ENCODE assay signal across 8 mouse cellular contexts in the genomic region with DNA sequence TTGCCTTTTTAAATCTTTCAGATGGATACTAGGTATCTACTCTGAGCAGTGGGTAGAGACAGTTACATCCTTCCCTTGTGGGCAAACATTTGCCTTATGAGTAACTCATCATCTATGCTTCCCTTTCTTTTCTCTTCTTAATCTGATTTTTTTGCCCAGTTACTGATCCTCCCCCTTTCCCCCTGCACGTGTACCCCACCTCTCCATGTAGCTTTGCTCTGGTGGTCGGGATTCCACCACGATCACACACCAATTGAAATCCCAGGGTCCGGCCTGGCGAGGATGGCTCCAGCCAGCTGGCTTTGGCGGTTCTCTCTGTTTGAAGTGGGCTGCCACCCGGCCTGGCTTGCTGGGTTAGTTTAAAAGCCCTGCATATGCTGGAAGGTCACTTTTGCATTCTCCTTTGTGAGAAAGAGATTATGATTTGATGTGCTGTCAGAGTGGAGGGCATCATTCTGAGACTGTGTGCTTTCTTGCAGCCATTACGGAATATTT. TPM values are rescaled to one million over a fixed set of nuclear protein-coding genes. Genes with fewer than 3 reads are reported as not detected.
DNase-seq lines count a peak whose midpoint lies in the region; ATAC-seq and TF ChIP-seq lines count a peak whose summit lies in the region.

No protein-coding gene starts in this region.

- H3K9ac ChIP-seq in heart, embryonic 13.5 days = peak overlapping the region; percentile 95
- peak overlapping the region; percentile 80 for H3K9ac ChIP-seq in MEL (ENCODE audit: control insufficient read depth, low read depth, low read length, poor library complexity, severe bottlenecking)
- H3K9ac ChIP-seq in limb, embryonic 13.5 days = peak overlapping the region; percentile 90
- peak overlapping the region; percentile 79 for H3K9ac ChIP-seq in neural tube, embryonic 12.5 days

- no peaks in the 10 kb centered on the region for H3K9me3 ChIP-seq in heart, embryonic 13.5 days
- H3K9me3 ChIP-seq in MEL (replicated peaks; ENCODE audit: insufficient read depth, low read length) = no peaks in the 10 kb centered on the region
- H3K9me3 ChIP-seq in forebrain, embryonic 10.5 days = no peaks in the 10 kb centered on the region
- H3K9me3 ChIP-seq in limb, embryonic 13.5 days = no peaks in the 10 kb centered on the region
- H3K9me3 ChIP-seq in neural tube, embryonic 12.5 days = no peaks in the 10 kb centered on the region

- TF ChIP-seq CTCF in MEL (IDR thresholded peaks at IDR 0.05 in 2 of 3, conservative IDR thresholded peaks at IDR 0.05 in 1 of 3; ENCODE audit: control insufficient read depth in 1 of 3, insufficient read depth in 1 of 3, low read depth in 2 of 3, low read length in 3 of 3, poor library complexity in 1 of 3, severe bottlenecking in 1 of 3) = no peak

- peaks cover 24% of the 10 kb centered on the region for H3K4me1 ChIP-seq in heart, embryonic 13.5 days
- H3K4me1 ChIP-seq in MEL (ENCODE audit: control insufficient read depth in 1 of 2, insufficient read depth in 2 of 2, low read length in 2 of 2) = peaks cover 8 to 18% of the 10 kb centered on the region in 2 experiments
- peaks cover 25% of the 10 kb centered on the region for H3K4me1 ChIP-seq in forebrain, embryonic 10.5 days
- H3K4me1 ChIP-seq in limb, embryonic 13.5 days = peaks cover 21% of the 10 kb centered on the region
- peaks cover 9% of the 10 kb centered on the region for H3K4me1 ChIP-seq in neural tube, embryonic 12.5 days

- 11% methylated on average over 8 of the region's 8 CpGs for WGBS in heart, embryonic 13.5 days
- 9% methylated on average over 8 of the region's 8 CpGs for WGBS in forebrain, embryonic 10.5 days
- WGBS in limb, embryonic 13.5 days = 12% methylated on average over 8 of the region's 8 CpGs
- WGBS in neural tube, embryonic 12.5 days = 11% methylated on average over 8 of the region's 8 CpGs

- peak overlapping the region; percentile 99 for H3K27ac ChIP-seq in heart, embryonic 13.5 days (replicated peaks)
- H3K27ac ChIP-seq in MEL (ENCODE audit: control insufficient read depth, low read depth, low read length) = no peak overlapping the region
- peak overlapping the region; percentile 96 for H3K27ac ChIP-seq in forebrain, embryonic 10.5 days
- peak overlapping the region; percentile 98; the same call in 1 of the 2 replicates for H3K27ac ChIP-seq in limb, embryonic 13.5 days
- peak overlapping the region; percentile 97; the same call in 1 of the 2 replicates for H3K27ac ChIP-seq in neural tube, embryonic 12.5 days

- no peak for ATAC-seq in heart, embryonic 13.5 days (ENCODE audit: extremely low read depth, insufficient number of reproducible peaks, low FRiP score, low TSS enrichment)
- no peak for ATAC-seq in limb, embryonic 13.5 days (ENCODE audit: low FRiP score, low read depth)
- ATAC-seq in neural tube, embryonic 12.5 days (ENCODE audit: low FRiP score, low read depth) = no peak
- ATAC-seq in monocyte, adult 5-6 weeks (replicated peaks; ENCODE audit: insufficient number of reproducible peaks, low FRiP score, low TSS enrichment, poor library complexity, severe bottlenecking) = no peak

- H3K4me2 ChIP-seq in heart, embryonic 13.5 days = peak overlapping the region; percentile 94
- peak overlapping the region; percentile 89 for H3K4me2 ChIP-seq in limb, embryonic 13.5 days (replicated peaks)
- peak overlapping the region; percentile 75 for H3K4me2 ChIP-seq in neural tube, embryonic 12.5 days (replicated peaks)

- peaks cover 6% of the 10 kb centered on the region for H3K79me2 ChIP-seq in MEL (ENCODE audit: control insufficient read depth, insufficient read depth, low read length, poor library complexity)

- no peaks in the 10 kb centered on the region for H3K27me3 ChIP-seq in heart, embryonic 13.5 days (replicated peaks)
- no peaks in the 10 kb centered on the region for H3K27me3 ChIP-seq in MEL (ENCODE audit: control insufficient read depth in 1 of 2, insufficient read depth in 2 of 2, low read length in 2 of 2)
- H3K27me3 ChIP-seq in forebrain, embryonic 10.5 days (ENCODE audit: poor library complexity, severe bottlenecking) = no peaks in the 10 kb centered on the region
- H3K27me3 ChIP-seq in limb, embryonic 13.5 days = no peaks in the 10 kb centered on the region
- H3K27me3 ChIP-seq in neural tube, embryonic 12.5 days (replicated peaks) = no peaks in the 10 kb centered on the region

- no peak for DNase-seq in heart, postnatal 14 days
- peak; percentile 35 for DNase-seq in MEL (ENCODE audit: low read depth, low spot score)
- DNase-seq in forebrain, embryonic 10.5 days (ENCODE audit: extremely low spot score, low spot score) = peak; percentile 22
- no peak for DNase-seq in thymus, postnatal 14 days

- no peak for TF ChIP-seq POLR2A in MEL (IDR thresholded peaks at IDR 0.05; ENCODE audit: control insufficient read depth in 1 of 2, insufficient read depth in 1 of 2, low read depth in 1 of 2, low read length in 2 of 2, poor library complexity in 1 of 2)

- intact Hi-C loops in heart, postnatal 14 days (cut with DNase I) = loop anchor here (2.0 to 5.0 kb wide), 4 partner anchors 35 to 121 kb away; no protein-coding TSS in a partner anchor

- TF ChIP-seq RAD21 in MEL (IDR thresholded peaks at IDR 0.05; ENCODE audit: low read depth, low read length) = no peak

- TF ChIP-seq EP300 in MEL (IDR thresholded peaks at IDR 0.05; ENCODE audit: low read depth in 1 of 2, low read length in 2 of 2) = 0 out of 4 replicates have a peak, but pooled peaks of 1 of the 2 experiments have one; percentile 23

- H3K36me3 ChIP-seq in heart, embryonic 13.5 days = peaks cover 33% of the 10 kb centered on the region
- peaks cover 0 to 26% of the 10 kb centered on the region in 2 experiments; a peak in 3 of 4 replicates for H3K36me3 ChIP-seq in MEL (ENCODE audit: control insufficient read depth in 1 of 2, insufficient read depth in 2 of 2, low read length in 2 of 2)
- H3K36me3 ChIP-seq in forebrain, embryonic 10.5 days (replicated peaks) = peaks cover 41% of the 10 kb centered on the region
- H3K36me3 ChIP-seq in limb, embryonic 13.5 days = peaks cover 24% of the 10 kb centered on the region
- H3K36me3 ChIP-seq in neural tube, embryonic 12.5 days = peaks cover 17% of the 10 kb centered on the region

- H3K4me3 ChIP-seq in heart, embryonic 13.5 days = peak overlapping the region; percentile 97
- H3K4me3 ChIP-seq in MEL (ENCODE audit: control insufficient read depth in 1 of 2, insufficient read depth in 1 of 2, low read depth in 2 of 2, low read length in 2 of 2) = peak overlapping the region; percentile 75 to 96
- peak overlapping the region; percentile 94 for H3K4me3 ChIP-seq in forebrain, embryonic 10.5 days
- H3K4me3 ChIP-seq in limb, embryonic 13.5 days = peak overlapping the region; percentile 86
- peak overlapping the region; percentile 82 for H3K4me3 ChIP-seq in neural tube, embryonic 12.5 days

TF ChIP-seq in MEL, 35 proteins besides CTCF, POLR2A, EP300 and RAD21:
- TF ChIP-seq MYB (IDR thresholded peaks at IDR 0.05; ENCODE audit: low read depth, low read length) (no peak), E2F4 (IDR thresholded peaks at IDR 0.05; ENCODE audit: borderline replicate concordance, low read depth, low read length) (no peak), HCFC1 (IDR thresholded peaks at IDR 0.05; ENCODE audit: low read depth, low read length) (no peak), ZKSCAN1 (IDR thresholded peaks at IDR 0.05; ENCODE audit: low read depth, low read length) (no peak), ZMIZ1 (IDR thresholded peaks at IDR 0.05; ENCODE audit: low read depth, low read length) (no peak), TAL1 (IDR thresholded peaks at IDR 0.05; ENCODE audit: low read length) (no peak), ZNF384 (IDR thresholded peaks at IDR 0.05; ENCODE audit: low read depth, low read length) (no peak), MXI1 (IDR thresholded peaks at IDR 0.05; ENCODE audit: low read depth, low read length) (no peak)

RNA-seq across cellular contexts. Expression of gene Fchsd2, which starts 17.2 kb away (rescaled TPM):
- 12.9 and 13.5 TPM in 2 replicates for polyA plus RNA-seq in heart, embryonic 13.5 days (2015; fragmentation: Nextera tagmentation; extraction: Ambion mirVana)
- 10 to 100 TPM; 28.9 to 31.3 TPM for total RNA-seq in heart, postnatal 14 days (2021)
- 3.8 and 3.9 TPM in 2 replicates for total RNA-seq in MEL (2012; rRNA removed)
- 1 to 10 TPM in 1 of 2 experiments, not detected in 1; 6.3 TPM for polyA plus RNA-seq in MEL (2012; ENCODE audit: insufficient read depth in 1 of 2, insufficient read length in 2 of 2, low read depth in 1 of 2, low replicate concordance in 2 of 2, missing spikeins in 1 of 2)
- 19.5 and 20.3 TPM in 2 replicates for polyA plus RNA-seq in forebrain, embryonic 10.5 days (2016; fragmentation: Nextera tagmentation; extraction: Ambion mirVana)
- 26.0 and 27.1 TPM in 2 replicates for polyA plus RNA-seq in limb, embryonic 13.5 days (2015; fragmentation: Nextera tagmentation; extraction: Ambion mirVana)
- 34.6 and 36.5 TPM in 2 replicates for polyA plus RNA-seq in neural tube, embryonic 12.5 days (2016; fragmentation: Nextera tagmentation; extraction: Ambion mirVana)
- total RNA-seq in monocyte, adult 5-6 weeks (2017) = 36.7 to 58.4 TPM (median 47.7 TPM) in 3 replicates

Comparison
In these comparisons a context has a peak if more than half of its experiments do, and no peak if none do; other contexts are left out.
1. DNase-seq: peak in MEL (single experiment) and forebrain, embryonic 10.5 days (single experiment); none in heart, postnatal 14 days (0 of 2) and thymus, postnatal 14 days (single experiment).
2. Peak in every context shown above with its lines, with median percentiles within 50 percentile points of each other: H3K4me2 ChIP-seq, H3K4me3 ChIP-seq and H3K9ac ChIP-seq.